26 mouse cellular contexts compared by ENCODE assay signal in genomic region chr19:45045236-45045635, GRCm38 (mm10). TPM values are rescaled to one million over a fixed set of nuclear protein-coding genes. Genes with fewer than 3 reads are reported as not detected.
DNase-seq lines count a peak whose midpoint lies in the region; ATAC-seq and TF ChIP-seq lines count a peak whose summit lies in the region.
"Had no signal": no experiment of that assay in that cellular context is flagged by ENCODE, and none has a peak within 500 bp of the region (broad histone marks: within the 10 kb centered on the region; RNA-seq: fewer than 3 reads in every experiment).

No protein-coding gene starts in this region.

- peaks cover 6% of the 10 kb centered on the region; the same call in 1 of the 2 replicates for H3K36me3 ChIP-seq in heart, embryonic 12.5 days
- H3K36me3 ChIP-seq in limb, embryonic 13.5 days, result 0 out of 2 replicates have a peak, but pooled peaks cover 3% of the 10 kb centered on the region
- H3K36me3 ChIP-seq in limb, embryonic 10.5 days, result no peaks in the 10 kb centered on the region
- no peaks in the 10 kb centered on the region for H3K36me3 ChIP-seq in embryonic facial prominence, embryonic 10.5 days (replicated peaks)
- H3K36me3 ChIP-seq in stomach, postnatal 0 days (ENCODE audit: control insufficient read depth, insufficient read depth, low read length), result 0 out of 2 replicates have a peak, but pooled peaks cover 2% of the 10 kb centered on the region
- H3K36me3 ChIP-seq: forebrain, embryonic 10.5 days; heart, embryonic 15.5 days; liver, embryonic 12.5 days had no signal

- peaks cover 28% of the 10 kb centered on the region for H3K4me1 ChIP-seq in heart, embryonic 12.5 days (replicated peaks)
- peaks cover 28% of the 10 kb centered on the region for H3K4me1 ChIP-seq in limb, embryonic 13.5 days
- peaks cover 35% of the 10 kb centered on the region for H3K4me1 ChIP-seq in limb, embryonic 10.5 days
- peaks cover 46% of the 10 kb centered on the region for H3K4me1 ChIP-seq in embryonic facial prominence, embryonic 10.5 days
- 0 out of 2 replicates have a peak, but pooled peaks cover 3% of the 10 kb centered on the region for H3K4me1 ChIP-seq in stomach, postnatal 0 days (replicated peaks; ENCODE audit: control insufficient read depth, insufficient read depth)

- H3K9ac ChIP-seq in heart, embryonic 12.5 days, result no peak overlapping the region
- H3K9ac ChIP-seq in limb, embryonic 13.5 days, result 0 out of 2 replicates have a peak overlapping the region, but pooled peaks have one; percentile 8
- H3K9ac ChIP-seq in stomach, postnatal 0 days (ENCODE audit: low read length), result no peak overlapping the region
- H3K9ac ChIP-seq: forebrain, postnatal 0 days; heart, embryonic 15.5 days; hindbrain, embryonic 13.5 days; limb, embryonic 12.5 days; liver, embryonic 12.5 days had no signal

- no peak for ATAC-seq in heart, embryonic 12.5 days (ENCODE audit: insufficient number of reproducible peaks, low FRiP score)
- ATAC-seq in limb, embryonic 13.5 days (ENCODE audit: low FRiP score, low read depth), result no peak
- ATAC-seq in stomach, postnatal 0 days (ENCODE audit: low FRiP score, low TSS enrichment), result no peak
- ATAC-seq: forebrain, postnatal 0 days; liver, embryonic 12.5 days had no signal

- WGBS in heart, embryonic 12.5 days, result 35% methylated on average over 15 of the region's 15 CpGs
- WGBS in limb, embryonic 13.5 days, result 38% methylated on average over 15 of the region's 15 CpGs
- 38% methylated on average over 15 of the region's 15 CpGs for WGBS in limb, embryonic 10.5 days
- 37% methylated on average over 15 of the region's 15 CpGs for WGBS in embryonic facial prominence, embryonic 10.5 days
- 40% methylated on average over 15 of the region's 15 CpGs for WGBS in stomach, postnatal 0 days

- TF ChIP-seq CTCF in stomach, postnatal 0 days (IDR thresholded peaks at IDR 0.05; ENCODE audit: low read depth), result no peak

- no peak overlapping the region for H3K27ac ChIP-seq in heart, embryonic 12.5 days (ENCODE audit: poor library complexity, severe bottlenecking)
- H3K27ac ChIP-seq in limb, embryonic 13.5 days, result no peak overlapping the region
- no peak overlapping the region for H3K27ac ChIP-seq in limb, embryonic 10.5 days
- no peak overlapping the region for H3K27ac ChIP-seq in embryonic facial prominence, embryonic 10.5 days (replicated peaks)
- no peak overlapping the region for H3K27ac ChIP-seq in stomach, postnatal 0 days (replicated peaks)
- H3K27ac ChIP-seq: forebrain, embryonic 10.5 days; heart, embryonic 15.5 days; hindbrain, embryonic 13.5 days; layer of hippocampus, adult 2 months; limb, embryonic 12.5 days; liver, embryonic 12.5 days had no signal

- H3K4me2 ChIP-seq in heart, embryonic 12.5 days, result no peak overlapping the region
- no peak overlapping the region for H3K4me2 ChIP-seq in limb, embryonic 13.5 days (replicated peaks)
- H3K4me2 ChIP-seq in stomach, postnatal 0 days (replicated peaks; ENCODE audit: low read depth), result no peak overlapping the region
- H3K4me2 ChIP-seq: midbrain, embryonic 11.5 days had no signal

- DNase-seq in heart, adult 11 months, result peak; percentile 93
- no peak for DNase-seq in limb, embryonic 10.5 days (ENCODE audit: low spot score)
- peak; percentile 8 for DNase-seq in embryonic facial prominence, embryonic 10.5 days (ENCODE audit: low spot score)
- DNase-seq in gastrocnemius, postnatal 14 days, result peak; percentile 74
- no peak for DNase-seq in stomach, postnatal 0 days (ENCODE audit: low spot score)
- DNase-seq in lung, postnatal 36 days, result no peak
- DNase-seq: adrenal gland, adult 2 months; B cell, adult 2 months; cerebellum, adult 18-20 months; forebrain, postnatal 0 days; heart, postnatal 36 days; kidney, postnatal 14 days; lung, adult 18-20 months; lung, postnatal 10 days; right cerebral cortex, adult 18-20 months; thymus, postnatal 14 days had no signal

- intact Hi-C loops in gastrocnemius, postnatal 14 days (cut with DNase I; ENCODE audit: low total_unique reads), result no loop called here

- peaks cover 61% of the 10 kb centered on the region for H3K27me3 ChIP-seq in heart, embryonic 12.5 days (replicated peaks)
- H3K27me3 ChIP-seq in limb, embryonic 13.5 days, result peaks cover 50% of the 10 kb centered on the region
- peaks cover 86% of the 10 kb centered on the region for H3K27me3 ChIP-seq in limb, embryonic 10.5 days (ENCODE audit: low read depth, poor library complexity, severe bottlenecking)
- H3K27me3 ChIP-seq in embryonic facial prominence, embryonic 10.5 days (replicated peaks; ENCODE audit: low read depth, poor library complexity, severe bottlenecking), result peaks cover 94% of the 10 kb centered on the region
- no peaks in the 10 kb centered on the region for H3K27me3 ChIP-seq in stomach, postnatal 0 days (ENCODE audit: control insufficient read depth, insufficient read depth, low read length)

- no peaks in the 10 kb centered on the region for H3K9me3 ChIP-seq in heart, embryonic 12.5 days (replicated peaks)
- H3K9me3 ChIP-seq in limb, embryonic 13.5 days, result no peaks in the 10 kb centered on the region
- no peaks in the 10 kb centered on the region for H3K9me3 ChIP-seq in limb, embryonic 10.5 days (replicated peaks)
- H3K9me3 ChIP-seq in embryonic facial prominence, embryonic 10.5 days, result no peaks in the 10 kb centered on the region
- no peaks in the 10 kb centered on the region for H3K9me3 ChIP-seq in stomach, postnatal 0 days (ENCODE audit: control insufficient read depth, low read length)
- H3K9me3 ChIP-seq: forebrain, embryonic 10.5 days; heart, embryonic 15.5 days; hindbrain, embryonic 13.5 days; limb, embryonic 12.5 days; liver, embryonic 12.5 days had no signal

- H3K4me3 ChIP-seq in heart, embryonic 12.5 days, result no peak overlapping the region
- H3K4me3 ChIP-seq in limb, embryonic 13.5 days, result no peak overlapping the region
- H3K4me3 ChIP-seq in limb, embryonic 10.5 days, result no peak overlapping the region
- peak overlapping the region; percentile 0; the same call in 1 of the 2 replicates for H3K4me3 ChIP-seq in embryonic facial prominence, embryonic 10.5 days
- H3K4me3 ChIP-seq in stomach, postnatal 0 days (ENCODE audit: low read depth, low read length), result no peak overlapping the region
- H3K4me3 ChIP-seq: forebrain, embryonic 10.5 days; layer of hippocampus, adult 2 months; limb, embryonic 12.5 days; liver, embryonic 12.5 days had no signal

- no peak for TF ChIP-seq EP300 in stomach, postnatal 0 days (optimal IDR thresholded peaks at IDR 0.05)

RNA-seq across cellular contexts. Expression of gene Pdzd7, which starts 0.3 kb away (rescaled TPM):
- 0.09 and 0.18 TPM in 2 replicates for polyA plus RNA-seq in heart, embryonic 12.5 days (2016; fragmentation: Nextera tagmentation; extraction: Ambion mirVana)
- polyA plus RNA-seq in limb, embryonic 13.5 days (2015; fragmentation: Nextera tagmentation; extraction: Ambion mirVana), result 0.41 and 0.56 TPM in 2 replicates
- 0.20 and 0.28 TPM in 2 replicates for polyA plus RNA-seq in limb, embryonic 10.5 days (2016; fragmentation: Nextera tagmentation; extraction: Ambion mirVana)
- 0.27 and 0.65 TPM in 2 replicates for polyA plus RNA-seq in embryonic facial prominence, embryonic 10.5 days (2016; fragmentation: Nextera tagmentation; extraction: Ambion mirVana)
- total RNA-seq in gastrocnemius, postnatal 14 days (2021), result 10 to 100 TPM in 1 of 2 experiments, 1 to 10 TPM in 1; 9.8 to 10.9 TPM
- polyA plus RNA-seq in stomach, postnatal 0 days (2015; fragmentation: Nextera tagmentation; extraction: Ambion mirVana), result 0.33 TPM in 2 replicates
- total RNA-seq: megakaryocyte progenitor cell, adult 5-6 weeks had no signal
- polyA plus RNA-seq: liver, embryonic 12.5 days had no signal

RNA-seq across cellular contexts. Expression of gene Sfxn3, which starts 2.1 kb away (rescaled TPM):
- 20.4 and 21.3 TPM in 2 replicates for polyA plus RNA-seq in heart, embryonic 12.5 days (2016; fragmentation: Nextera tagmentation; extraction: Ambion mirVana)
- polyA plus RNA-seq in limb, embryonic 13.5 days (2015; fragmentation: Nextera tagmentation; extraction: Ambion mirVana), result 26.0 and 26.5 TPM in 2 replicates
- 4.6 and 8.4 TPM in 2 replicates for polyA plus RNA-seq in limb, embryonic 10.5 days (2016; fragmentation: Nextera tagmentation; extraction: Ambion mirVana)
- polyA plus RNA-seq in embryonic facial prominence, embryonic 10.5 days (2016; fragmentation: Nextera tagmentation; extraction: Ambion mirVana), result 7.7 and 9.8 TPM in 2 replicates
- total RNA-seq in gastrocnemius, postnatal 14 days (2021), result 10 to 100 TPM; 21.3 to 22.1 TPM
- polyA plus RNA-seq in stomach, postnatal 0 days (2015; fragmentation: Nextera tagmentation; extraction: Ambion mirVana), result 26.7 and 29.7 TPM in 2 replicates

RNA-seq across cellular contexts. Expression of gene Kazald1, which starts 29.8 kb away (rescaled TPM):
- 2.9 and 3.0 TPM in 2 replicates for polyA plus RNA-seq in heart, embryonic 12.5 days (2016; fragmentation: Nextera tagmentation; extraction: Ambion mirVana)
- 18.6 and 20.4 TPM in 2 replicates for polyA plus RNA-seq in limb, embryonic 13.5 days (2015; fragmentation: Nextera tagmentation; extraction: Ambion mirVana)
- polyA plus RNA-seq in limb, embryonic 10.5 days (2016; fragmentation: Nextera tagmentation; extraction: Ambion mirVana), result 1.0 and 1.5 TPM in 2 replicates
- polyA plus RNA-seq in embryonic facial prominence, embryonic 10.5 days (2016; fragmentation: Nextera tagmentation; extraction: Ambion mirVana), result 3.7 and 6.7 TPM in 2 replicates
- 1 to 10 TPM; 7.3 to 9.5 TPM for total RNA-seq in gastrocnemius, postnatal 14 days (2021)
- polyA plus RNA-seq in stomach, postnatal 0 days (2015; fragmentation: Nextera tagmentation; extraction: Ambion mirVana), result 3.0 and 3.8 TPM in 2 replicates

RNA-seq across cellular contexts. Expression of gene Lzts2, which starts 31.0 kb away (rescaled TPM):
- polyA plus RNA-seq in heart, embryonic 12.5 days (2016; fragmentation: Nextera tagmentation; extraction: Ambion mirVana), result 58.3 and 58.5 TPM in 2 replicates
- polyA plus RNA-seq in limb, embryonic 13.5 days (2015; fragmentation: Nextera tagmentation; extraction: Ambion mirVana), result 68.8 and 68.9 TPM in 2 replicates
- 87.5 and 90.8 TPM in 2 replicates for polyA plus RNA-seq in limb, embryonic 10.5 days (2016; fragmentation: Nextera tagmentation; extraction: Ambion mirVana)
- 69.8 and 75.0 TPM in 2 replicates for polyA plus RNA-seq in embryonic facial prominence, embryonic 10.5 days (2016; fragmentation: Nextera tagmentation; extraction: Ambion mirVana)
- 10 to 100 TPM; 26.8 to 29.0 TPM for total RNA-seq in gastrocnemius, postnatal 14 days (2021)
- polyA plus RNA-seq in stomach, postnatal 0 days (2015; fragmentation: Nextera tagmentation; extraction: Ambion mirVana), result 40.1 and 45.0 TPM in 2 replicates

RNA-seq across cellular contexts. Expression of gene Mrpl43, which starts 39.0 kb away (rescaled TPM):
- polyA plus RNA-seq in heart, embryonic 12.5 days (2016; fragmentation: Nextera tagmentation; extraction: Ambion mirVana), result 60.1 and 66.8 TPM in 2 replicates
- polyA plus RNA-seq in limb, embryonic 13.5 days (2015; fragmentation: Nextera tagmentation; extraction: Ambion mirVana), result 69.2 and 76.3 TPM in 2 replicates
- polyA plus RNA-seq in limb, embryonic 10.5 days (2016; fragmentation: Nextera tagmentation; extraction: Ambion mirVana), result 69.8 and 75.3 TPM in 2 replicates
- 70.6 and 74.8 TPM in 2 replicates for polyA plus RNA-seq in embryonic facial prominence, embryonic 10.5 days (2016; fragmentation: Nextera tagmentation; extraction: Ambion mirVana)
- total RNA-seq in gastrocnemius, postnatal 14 days (2021), result 10 to 100 TPM; 32.9 to 35.4 TPM
- polyA plus RNA-seq in stomach, postnatal 0 days (2015; fragmentation: Nextera tagmentation; extraction: Ambion mirVana), result 67.2 and 67.3 TPM in 2 replicates

Comparison
In these comparisons a context has a peak if more than half of its experiments do, and no peak if none do; other contexts are left out.
1. DNase-seq: peak in heart, adult 11 months (single experiment), embryonic facial prominence, embryonic 10.5 days (single experiment) and gastrocnemius, postnatal 14 days (single experiment); none in limb, embryonic 10.5 days (single experiment), stomach, postnatal 0 days (single experiment) and lung, postnatal 36 days (single experiment).